Mouse (Mus musculus) kidney, postnatal 4 days (tissue): ENCODE data around the gene Sun5.
"Not testable (repeated sequence)": the region's sequence is repeated elsewhere in the genome, so short reads cannot be mapped to it uniquely, and the experiment has no call there.

Experiments used
- DNase-seq, 2 experiments: peaks; one replicate each; pipeline ENCODE4 v3.0.0; 2021; ENCODE audit warnings: mixed read lengths in 2 of 2

Gene Sun5

DNA sequence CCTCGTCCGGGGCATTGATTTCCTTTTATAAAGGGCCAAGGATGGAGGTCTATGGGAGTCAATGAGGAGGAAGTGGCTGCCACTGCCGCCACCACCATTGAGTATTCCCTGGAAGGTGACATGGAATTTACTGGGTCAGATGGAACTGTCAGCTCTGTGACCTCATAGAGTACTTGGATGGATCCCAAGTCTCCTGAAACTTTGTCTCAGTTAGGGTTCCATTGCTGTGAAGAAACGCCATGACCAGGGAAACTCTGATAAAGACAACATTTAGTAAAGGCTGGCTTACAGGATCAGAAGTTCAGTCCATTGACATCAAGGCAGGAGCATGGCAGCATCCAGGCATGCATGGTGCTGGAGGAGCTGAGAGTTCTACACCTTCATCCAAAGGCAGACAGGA is at the start of gene Sun5:
TSS of gene Sun5 (minus strand) at position 101 of the 400 bp plus-strand sequence.
- no peak for DNase-seq

DNA sequence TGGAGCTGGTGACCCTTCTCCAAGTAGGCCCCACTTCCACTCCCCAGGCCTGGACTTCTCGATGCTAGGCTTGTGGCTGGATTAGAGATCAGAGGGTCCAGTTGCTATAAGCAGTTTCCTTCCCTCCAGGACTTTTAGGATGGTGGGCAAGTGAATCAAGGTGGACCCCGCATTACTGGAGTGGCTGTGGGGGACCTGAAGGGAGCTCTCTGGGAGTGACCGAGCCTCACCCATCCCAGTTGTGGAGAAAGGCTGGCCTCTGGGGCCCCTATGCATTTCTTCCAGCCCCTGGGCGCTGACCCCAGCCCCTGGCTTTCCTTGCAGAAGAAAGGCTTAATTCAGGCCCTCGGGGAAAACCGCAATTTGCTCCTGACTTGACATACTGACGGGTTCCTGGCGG is 47.0 kb upstream of the Sun5 start, which contains the start of gene Bpifb3:
TSS of gene Bpifb3 (plus strand) at position 301 of the 400 bp plus-strand sequence.
- DNase-seq, result no peak

DNA sequence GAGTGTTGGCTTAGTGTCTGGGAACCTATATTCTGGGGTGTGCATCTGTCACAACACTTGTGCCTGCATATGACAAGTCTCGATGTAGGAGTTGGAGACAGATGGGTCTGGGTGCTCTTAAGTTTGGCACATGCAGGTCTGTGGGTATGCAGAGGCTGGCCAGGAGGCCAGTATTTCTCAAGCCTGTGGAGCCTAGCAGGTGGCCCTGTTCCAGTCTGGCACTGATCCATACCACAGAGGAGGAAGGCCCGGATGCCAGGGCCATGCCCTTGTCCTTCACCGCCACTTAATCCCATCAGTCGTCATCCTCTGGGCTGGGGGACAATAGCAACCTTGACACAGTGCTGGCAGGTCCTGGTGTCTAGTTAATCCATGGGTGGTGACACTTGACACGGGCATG is 43.3 kb upstream of the Sun5 start:
- DNase-seq, result no peak

DNA sequence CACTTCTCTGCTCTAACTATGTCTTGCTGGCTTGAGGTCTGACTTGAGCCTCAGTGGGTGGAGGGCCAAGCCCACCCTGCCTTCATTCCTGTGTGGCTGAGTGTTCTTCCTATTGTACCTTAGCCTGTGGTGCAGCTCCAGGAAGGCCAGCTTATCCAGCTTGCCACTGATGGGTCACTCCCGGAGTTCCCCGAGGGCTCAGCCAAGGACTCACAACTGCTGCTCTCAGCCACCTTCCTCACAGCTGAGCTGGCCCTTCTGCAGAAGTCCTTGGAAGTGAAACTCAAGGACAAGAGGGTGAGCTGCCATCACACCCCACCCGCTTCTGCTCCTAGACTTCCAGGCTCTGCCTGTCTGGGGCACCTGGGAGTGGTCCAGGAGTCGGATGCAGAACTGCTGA is 35.7 kb upstream of the Sun5 start:
- DNase-seq, result no peak

DNA sequence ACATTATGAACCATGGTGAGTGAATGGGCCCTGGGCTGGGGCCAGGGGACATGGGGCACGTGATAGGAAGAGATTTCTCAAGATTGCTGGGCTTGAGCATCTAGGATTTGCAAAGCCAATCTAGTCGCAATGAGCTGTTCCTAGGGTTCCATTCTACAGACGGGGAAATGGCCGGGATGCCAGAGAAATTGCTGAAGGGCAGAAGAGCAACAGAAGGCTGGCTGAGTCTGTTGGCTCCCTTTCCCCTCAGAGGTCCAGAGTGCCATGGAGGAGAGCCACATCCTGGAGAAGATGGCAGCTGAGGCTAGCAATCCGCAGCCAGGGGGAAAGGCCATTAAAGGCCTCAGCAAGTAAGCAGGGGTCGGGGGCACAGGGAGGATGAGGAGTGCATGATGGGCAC is 31.8 kb upstream of the Sun5 start:
- no peak for DNase-seq

DNA sequence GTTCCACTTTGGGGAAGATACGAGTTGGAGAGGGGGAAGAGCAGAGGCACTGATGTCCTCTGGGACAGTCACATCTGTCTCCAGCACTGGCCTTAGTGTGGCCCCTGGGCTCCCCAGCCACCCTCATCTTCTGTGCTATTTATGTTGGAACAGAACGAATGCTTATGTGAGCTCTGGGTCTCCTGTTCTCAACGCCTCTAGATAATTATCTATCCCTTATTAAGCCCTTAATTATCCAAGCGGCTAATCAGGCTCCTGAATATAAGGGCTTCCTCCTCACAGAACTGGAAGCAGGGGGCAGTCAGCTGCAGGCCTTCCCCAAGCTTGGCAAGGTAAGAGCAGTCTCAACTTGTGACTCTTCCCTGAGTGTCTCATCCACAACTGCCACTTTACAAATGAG is 29.2 kb upstream of the Sun5 start, which contains the start of gene Bpifb6:
TSS of gene Bpifb6 (plus strand) at position 301 of the 400 bp plus-strand sequence.
- no peak for DNase-seq

DNA sequence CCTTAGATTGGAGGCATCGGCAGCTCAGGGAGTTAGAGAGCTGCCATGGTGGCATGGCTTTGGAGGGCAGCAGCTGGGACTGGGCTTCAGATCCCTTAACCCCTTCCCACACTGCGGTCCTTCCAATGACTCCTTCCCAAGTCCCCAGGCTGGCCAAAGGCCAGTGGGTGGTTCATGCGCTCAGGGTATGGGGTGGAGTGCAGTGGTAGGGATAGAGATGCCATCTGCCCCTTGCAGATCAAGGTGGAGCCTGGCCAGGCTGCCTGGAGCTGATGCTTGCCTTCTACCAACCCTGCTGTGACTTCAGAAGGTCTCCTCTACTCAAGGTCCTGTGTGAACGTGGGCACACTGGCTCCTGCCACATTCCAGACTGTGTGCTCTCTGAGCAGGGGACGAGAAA is 28.2 kb upstream of the Sun5 start:
- DNase-seq, result no peak

DNA sequence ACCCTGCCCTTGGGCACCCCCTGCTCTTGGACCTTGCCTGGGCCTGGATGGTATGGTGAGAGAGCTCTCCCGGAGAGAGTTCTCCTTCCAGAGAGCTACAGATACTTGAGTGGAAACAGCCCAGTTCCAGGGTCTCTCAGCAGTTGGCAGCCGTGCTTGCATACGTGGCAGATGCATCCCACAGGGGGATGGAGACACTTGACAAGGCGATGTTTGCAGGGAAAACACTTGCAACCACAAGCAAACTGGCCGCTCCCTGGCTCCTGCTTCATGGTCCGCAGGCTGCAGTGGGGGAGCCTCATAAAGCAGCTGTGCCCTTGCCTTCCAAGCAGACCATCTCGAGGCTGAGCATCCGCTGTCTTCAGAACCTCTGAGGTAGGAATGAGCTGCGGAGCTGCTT is 3.9 kb upstream of the Sun5 start, which contains the start of gene Bpifb2:
TSS of gene Bpifb2 (plus strand) at position 301 of the 400 bp plus-strand sequence.
- no peak for DNase-seq

DNA sequence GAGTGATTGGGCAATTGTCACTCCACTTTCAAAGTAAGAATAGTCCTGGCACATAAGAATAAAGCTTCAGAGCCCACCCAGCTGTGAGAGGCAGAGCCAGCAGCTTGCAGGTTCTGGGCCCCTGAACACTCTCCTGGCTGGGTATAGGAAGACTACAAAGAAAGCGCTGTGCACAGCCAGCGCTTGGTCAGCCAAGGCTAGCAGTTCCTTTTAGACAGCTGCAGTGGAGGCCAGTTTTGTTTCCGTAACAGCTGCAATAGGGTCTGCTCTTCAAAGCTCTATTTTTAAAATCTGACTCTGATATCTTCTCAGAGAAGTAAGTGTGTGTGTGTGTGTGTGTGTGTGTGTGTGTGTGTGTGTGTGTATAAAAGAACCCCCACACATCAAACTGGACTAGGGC is 8.9 kb downstream of the Sun5 start:
- DNase-seq, result no peak

DNA sequence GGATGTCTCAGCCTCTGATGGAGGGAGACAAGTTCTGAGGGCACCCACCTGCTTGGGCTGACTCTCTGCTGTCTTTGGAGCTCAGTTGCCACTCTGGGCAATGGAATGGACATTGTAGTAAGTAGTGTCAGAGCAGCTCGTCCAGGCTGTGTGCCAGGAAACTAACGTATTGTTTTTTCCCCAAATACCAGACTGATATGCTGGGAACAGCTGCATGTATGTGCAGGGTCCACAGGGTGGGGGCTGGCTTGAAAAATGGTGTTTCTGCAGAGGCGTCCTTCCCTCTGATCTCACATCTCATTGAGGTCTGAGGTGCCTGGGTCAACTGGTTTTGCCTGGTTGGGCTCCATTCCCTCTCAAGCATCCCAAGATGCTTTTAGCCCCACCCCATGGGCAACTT is 10.2 kb downstream of the Sun5 start:
- DNase-seq, result no peak

DNA sequence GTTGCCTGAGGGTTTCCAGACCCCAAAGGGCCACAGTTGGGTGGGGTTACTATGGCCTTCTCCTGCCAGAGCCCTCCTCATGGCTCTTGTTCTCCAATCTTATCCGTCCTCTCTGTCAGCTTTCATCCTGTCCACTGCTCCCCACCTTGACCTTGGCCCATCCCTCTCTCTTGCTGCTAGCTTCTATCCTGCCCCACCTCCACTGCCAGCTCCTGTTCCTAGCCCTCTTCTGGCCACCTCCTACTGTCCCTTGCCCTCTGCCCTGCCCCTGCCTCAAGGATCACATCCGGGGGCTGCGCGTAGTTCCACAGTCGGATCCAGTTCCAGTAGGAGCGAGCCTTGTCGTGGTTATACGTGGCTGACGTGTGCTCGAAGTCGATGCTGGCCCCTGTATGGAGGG is 10.6 kb downstream of the Sun5 start:
- DNase-seq, result no peak

DNA sequence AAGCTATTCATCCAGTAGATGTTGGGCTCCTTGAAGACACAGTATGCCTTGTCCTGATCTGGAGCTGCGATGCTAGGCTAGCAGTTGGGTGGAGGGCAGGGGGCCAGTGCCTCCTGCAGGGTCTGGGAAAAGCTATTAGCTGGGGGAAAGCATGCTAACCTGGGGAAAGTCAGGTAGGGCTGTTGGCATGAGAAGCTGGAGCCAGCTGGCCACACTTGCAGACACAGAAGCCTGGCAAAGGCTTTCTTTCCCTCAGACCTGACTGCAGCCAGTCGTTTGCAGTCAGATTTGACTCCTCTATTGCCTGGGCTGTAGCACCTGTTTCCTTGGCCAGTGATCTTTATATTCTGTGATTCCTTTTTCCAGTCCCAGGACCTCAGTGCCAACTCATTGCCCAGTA is 11.3 kb downstream of the Sun5 start:
- no peak for DNase-seq

DNA sequence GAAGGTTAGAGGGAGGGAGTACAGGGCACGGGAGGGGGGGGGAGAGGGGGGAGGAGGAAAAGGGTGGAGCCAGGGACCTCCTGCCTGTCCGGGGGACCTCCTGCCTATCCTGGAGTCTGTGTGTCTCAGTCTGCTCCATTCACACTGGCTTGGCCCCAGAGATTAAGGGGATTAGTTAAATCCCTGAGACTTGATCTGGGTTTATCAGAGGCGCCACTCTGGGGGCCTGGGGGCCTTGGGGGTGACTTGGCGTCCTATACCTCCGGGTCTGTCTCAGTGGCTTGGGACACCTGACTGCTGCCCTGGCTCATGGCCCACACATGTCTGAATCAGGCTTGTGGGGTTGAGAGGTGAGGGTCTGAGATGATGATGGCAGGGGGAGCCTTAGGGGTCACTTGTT is 17.3 kb downstream of the Sun5 start:
- DNase-seq, result no peak

DNA sequence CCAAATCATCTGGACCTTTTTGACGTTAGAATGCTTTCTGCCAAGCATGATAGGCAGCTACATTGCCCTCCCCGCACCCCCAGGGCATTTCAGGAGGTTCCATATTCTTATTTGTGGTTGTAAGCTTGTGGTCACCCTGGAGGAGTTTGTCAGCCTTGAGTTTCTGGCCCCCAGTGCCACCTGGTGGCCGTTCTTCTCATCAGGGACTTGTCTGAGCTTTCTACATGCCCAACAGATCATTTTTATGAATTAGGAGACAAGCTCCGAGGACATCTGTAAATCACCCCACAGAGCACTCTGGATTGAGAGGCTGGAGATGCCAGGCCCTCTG is 19.9 kb downstream of the Sun5 start:
- peak; percentile 79 to 82 for DNase-seq

DNA sequence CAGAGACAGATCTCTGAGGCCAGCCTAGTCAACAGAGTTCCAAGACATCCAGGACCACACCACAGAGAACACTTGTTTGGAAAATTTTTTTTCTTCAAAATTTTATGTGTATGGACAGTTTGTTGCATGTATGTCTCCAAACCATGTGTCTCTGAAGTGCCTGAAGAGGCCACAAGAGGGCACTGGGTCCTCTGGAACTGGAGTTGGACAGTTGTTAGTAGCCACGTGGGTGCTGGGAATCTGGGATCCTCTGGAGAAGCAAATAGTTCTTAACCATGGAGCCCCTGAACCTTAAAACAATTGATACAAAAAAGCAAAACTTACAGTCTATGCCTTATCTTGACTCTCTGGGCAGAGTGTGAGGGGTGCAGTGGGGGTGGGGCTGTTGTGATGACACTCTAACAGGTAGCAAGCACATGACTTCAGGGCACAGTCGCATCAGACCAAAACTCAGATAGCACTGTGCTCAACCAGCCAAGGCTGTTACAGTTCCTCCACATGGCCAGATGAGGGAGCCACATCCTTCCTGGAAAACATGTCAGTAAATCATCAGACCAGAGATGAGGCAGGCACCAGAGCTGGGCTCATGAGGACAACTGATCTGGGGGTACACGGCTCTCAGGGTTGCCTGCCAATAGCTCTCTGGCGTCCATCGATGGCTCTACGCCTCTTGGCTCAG is 20.4 kb downstream of the Sun5 start:
- DNase-seq, result peak; percentile 5 to 17

DNA sequence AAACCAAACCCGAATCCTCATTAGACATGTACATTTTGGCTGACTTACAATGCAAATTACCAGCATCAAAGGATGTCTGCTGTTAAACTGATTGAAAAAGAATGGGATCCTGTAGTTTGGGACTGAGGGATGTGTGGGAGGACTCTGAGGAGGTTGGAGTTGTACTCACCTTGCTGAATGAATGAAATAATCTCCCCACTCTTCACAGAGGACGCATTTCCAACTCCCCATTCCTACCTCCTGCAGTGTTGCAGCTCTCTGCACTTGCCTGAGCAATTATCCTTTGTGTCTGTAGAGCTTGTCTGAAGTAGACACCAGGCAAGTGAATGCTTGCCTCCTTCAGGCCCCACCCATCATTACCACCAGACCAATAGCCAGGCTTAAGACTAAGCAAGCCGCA is 22.5 kb downstream of the Sun5 start:
- DNase-seq, result no peak

DNA sequence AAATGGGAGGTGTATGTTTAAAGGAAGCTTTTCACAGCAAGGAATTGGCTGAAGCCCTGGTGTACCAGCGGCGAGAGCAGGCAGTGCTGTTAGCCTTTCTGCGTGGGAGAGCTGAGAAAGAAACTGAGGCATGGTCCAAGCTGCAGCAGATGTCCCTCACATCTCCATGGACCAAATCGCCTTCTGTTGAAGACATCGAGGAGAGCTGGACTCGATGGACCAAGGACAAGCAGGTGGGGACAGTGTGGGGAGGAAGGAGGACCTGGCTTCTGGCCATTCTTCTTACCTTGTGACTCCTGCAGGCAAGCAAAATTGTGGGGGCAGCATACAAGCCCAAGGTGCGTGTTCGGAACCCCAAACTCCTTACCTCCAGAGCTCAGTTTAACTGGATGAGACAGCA is 28.0 kb downstream of the Sun5 start:
- no peak for DNase-seq

DNA sequence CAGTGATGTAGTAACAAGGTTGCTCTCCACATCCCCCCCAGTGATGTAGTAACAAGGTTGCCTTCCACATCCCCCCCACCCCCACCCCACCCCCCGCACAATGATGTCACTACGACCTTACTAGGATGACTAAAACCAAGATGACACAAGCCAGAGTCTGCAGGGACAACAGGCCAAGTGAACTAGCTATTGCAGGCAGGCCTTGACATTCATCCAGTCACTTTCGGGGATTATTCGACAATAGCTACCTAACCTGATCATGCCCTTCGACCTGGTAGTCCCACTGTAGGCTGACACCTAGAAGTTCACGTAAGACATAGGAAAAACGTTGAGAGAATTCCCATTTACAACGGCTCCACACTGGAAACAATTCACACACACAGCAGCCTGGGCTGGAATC is 37.6 kb downstream of the Sun5 start:
- no peak for DNase-seq

DNA sequence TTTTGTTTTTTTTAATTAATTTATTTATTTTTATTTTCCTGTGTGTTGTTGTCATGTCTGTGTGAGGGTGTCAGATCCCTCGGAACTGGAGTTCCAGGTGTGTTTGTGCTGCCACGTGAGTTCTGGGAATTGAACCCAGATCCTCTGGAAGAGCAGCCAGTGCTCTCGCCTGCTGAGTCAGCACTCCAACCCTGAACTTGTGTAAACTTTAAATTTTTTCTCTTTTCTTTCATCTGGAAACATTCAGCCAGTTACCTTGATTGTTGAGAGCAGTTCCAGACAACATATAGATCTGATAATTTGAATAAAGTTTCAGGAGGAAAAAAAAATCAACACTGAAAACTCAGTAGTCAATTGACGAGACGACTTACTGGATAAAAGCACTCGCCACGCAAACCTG is 42.2 kb downstream of the Sun5 start:
- DNase-seq, result no peak

DNA sequence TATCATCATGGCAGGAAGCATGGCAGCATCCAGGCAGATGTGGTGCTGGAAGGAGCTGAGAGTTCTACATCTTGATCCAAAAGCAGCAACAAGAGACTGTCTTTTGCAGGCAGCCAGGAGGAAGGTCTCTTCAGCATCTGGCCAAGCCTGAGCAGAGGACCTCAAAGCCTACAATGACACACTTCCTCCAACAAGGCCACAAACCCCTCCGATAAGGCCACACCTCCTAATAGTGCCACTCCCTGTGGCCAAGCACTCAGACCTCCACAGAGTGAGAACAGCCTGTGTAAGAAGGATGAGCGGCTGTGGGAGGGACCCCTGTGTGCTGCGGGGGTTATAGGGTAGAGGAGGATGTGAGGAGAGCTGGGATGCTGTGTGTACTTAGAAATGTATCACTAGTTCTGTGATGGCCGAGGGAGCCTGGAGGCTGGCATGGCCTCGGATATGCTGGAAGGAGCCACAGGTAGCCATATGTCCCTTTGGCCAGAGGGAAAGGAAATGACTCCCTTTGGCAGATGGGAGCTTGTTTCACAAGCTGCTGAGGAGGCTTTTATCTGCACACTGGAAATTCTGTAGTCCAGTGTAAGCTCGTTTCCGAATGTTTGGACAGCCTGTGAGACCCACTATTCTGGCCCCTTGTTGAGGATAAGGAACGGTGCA is 43.6 kb downstream of the Sun5 start:
- DNase-seq, result no peak

DNA sequence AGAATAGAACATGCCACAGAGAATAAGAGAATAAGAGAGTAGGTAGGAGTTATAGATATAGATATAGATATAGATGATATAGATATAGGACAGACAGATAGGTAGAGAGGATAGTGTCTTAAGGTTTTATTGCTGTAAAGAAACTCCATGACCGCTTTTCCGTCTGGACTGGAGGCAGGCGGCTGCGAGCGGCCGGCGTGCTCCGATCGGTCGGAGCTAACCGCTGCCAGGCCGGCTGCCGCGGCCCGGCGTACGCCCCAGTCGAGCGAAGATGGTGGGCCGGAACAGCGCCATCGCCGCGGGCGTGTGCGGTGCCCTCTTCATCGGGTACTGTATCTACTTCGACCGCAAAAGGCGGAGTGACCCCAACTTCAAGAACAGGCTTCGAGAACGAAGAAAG is 45.0 kb downstream of the Sun5 start:
- not testable (repeated sequence) for DNase-seq

DNA sequence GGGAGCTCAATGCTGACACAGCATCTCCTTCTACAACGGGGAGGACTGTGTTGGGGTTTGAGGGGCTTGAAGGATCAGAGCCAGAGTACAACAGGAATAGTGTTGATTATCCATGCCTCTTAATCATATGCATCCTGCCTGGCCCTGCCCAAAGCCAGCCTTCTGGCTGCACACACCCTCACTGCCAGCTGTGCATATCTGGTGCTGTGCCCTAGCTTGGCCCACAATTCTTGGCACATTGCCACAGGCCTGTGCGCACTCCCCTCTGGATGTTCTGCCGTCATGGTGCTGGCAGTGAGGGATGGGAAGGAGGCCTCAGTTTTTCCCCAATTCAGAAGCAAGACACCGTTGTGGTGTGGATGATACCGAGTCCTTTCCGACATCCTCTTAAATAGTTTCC is 46.3 kb downstream of the Sun5 start:
- peak; percentile 36 to 58 for DNase-seq

DNA sequence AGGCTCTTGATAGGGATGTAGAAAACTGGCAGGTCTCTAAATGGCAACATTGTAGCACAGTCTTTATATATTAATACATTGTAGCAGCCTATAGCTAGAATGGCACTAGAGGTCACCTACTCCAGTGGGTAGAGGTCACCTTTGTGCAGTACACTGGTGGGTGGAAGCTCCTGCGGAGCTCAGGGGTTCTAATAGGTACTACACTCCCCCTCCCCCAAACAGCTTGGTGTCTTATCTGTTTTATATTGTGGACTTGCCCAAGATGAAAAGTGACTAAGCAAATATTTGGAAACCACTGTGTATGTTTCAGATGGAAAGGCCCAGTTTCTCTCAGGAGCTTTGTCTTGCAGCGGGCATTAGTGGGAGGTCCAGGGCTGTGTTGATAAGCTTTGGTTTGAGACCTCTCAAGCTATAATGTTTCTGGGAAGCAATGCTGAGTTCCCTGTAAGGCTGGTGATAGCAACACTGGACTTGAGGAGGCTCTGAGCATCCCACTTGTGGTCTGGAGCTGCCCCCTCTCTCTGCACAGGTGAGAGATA is 48.8 kb downstream of the Sun5 start:
- DNase-seq, result no peak

DNA sequence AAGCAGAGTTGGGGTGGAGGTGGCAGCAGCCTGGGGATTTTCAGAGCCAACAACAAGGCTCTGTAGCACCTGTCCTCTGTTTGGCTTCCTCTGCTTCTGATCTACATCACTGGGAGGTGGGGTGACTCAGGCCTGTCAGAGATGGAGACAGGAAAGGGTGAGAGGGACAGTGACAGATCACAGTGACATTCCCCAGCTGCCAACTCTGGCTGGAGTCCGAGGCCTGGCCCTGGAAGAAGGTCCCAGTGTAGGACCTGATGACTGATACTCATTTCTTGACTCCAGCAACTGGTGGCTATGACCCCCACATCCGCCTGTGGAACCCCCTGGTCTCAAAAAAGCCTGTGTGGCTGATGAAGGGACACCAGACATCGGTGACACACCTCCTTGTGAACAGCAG is 61.0 kb downstream of the Sun5 start:
- DNase-seq, result no peak

DNA sequence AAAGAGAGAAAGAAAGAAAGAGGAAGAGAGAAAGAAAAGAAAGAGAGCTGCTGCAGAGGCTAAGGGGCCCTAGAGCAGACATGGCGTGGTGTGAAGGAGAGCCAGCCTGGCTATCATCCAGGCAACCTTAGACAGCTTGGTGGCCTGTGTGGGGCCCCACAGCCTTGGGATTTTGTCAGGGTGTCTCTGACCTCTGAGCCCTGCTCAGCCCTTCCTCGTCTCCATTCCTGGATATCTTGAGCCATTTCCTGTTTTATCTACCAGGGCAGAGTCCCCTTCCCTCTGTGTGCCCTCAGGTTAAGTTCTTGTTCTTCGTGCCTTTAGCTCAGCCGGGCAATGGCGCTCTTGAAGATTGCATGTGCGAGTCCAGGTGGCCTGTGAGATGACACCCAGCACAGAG is 62.0 kb downstream of the Sun5 start:
- DNase-seq, result no peak
